Mouse (Mus musculus) testis, adult 2 months (tissue): ENCODE measurements around the gene Sypl. TPM values are rescaled to one million over a fixed set of nuclear protein-coding genes. Genes with fewer than 3 reads are reported as not detected.

ENCODE experiments used
- H3K27ac ChIP-seq: fragments of 200-500 bp; 2 replicates; pipeline ENCODE4 v1.5.1; 2012; ENCODE audit warnings: low read depth, low read length; ENCODE audit not compliant: control insufficient read depth, insufficient read depth
- H3K27me3 ChIP-seq: fragments of 200-500 bp; 2 replicates; pipeline ENCODE4 v1.6.1; 2012; ENCODE audit warnings: mild to moderate bottlenecking, low read length, moderate library complexity; ENCODE audit not compliant: control insufficient read depth, insufficient read depth
- H3K36me3 ChIP-seq: fragments of 200-500 bp; 2 replicates; pipeline ENCODE4 v1.6.1; 2012; ENCODE audit warnings: mild to moderate bottlenecking, low read length; ENCODE audit not compliant: control insufficient read depth, insufficient read depth
- H3K4me1 ChIP-seq: fragments of 200-500 bp; 2 replicates; pipeline ENCODE4 v1.6.1; 2012; ENCODE audit warnings: low read length; ENCODE audit not compliant: control insufficient read depth, insufficient read depth
- H3K4me3 ChIP-seq: fragments of 200-500 bp; 2 replicates; pipeline ENCODE4 v1.5.1; 2012; ENCODE audit warnings: low read depth, mild to moderate bottlenecking, low read length, moderate library complexity, mixed read lengths; ENCODE audit not compliant: control insufficient read depth
- CTCF ChIP-seq: fragments of 200-500 bp; IDR thresholded peaks from 2 replicates; pipeline ENCODE4 v1.5.1; 2012; ENCODE audit warnings: low read depth, mild to moderate bottlenecking, inconsistent platforms, low read length, moderate library complexity; ENCODE audit not compliant: control insufficient read depth, insufficient read depth, insufficient replicate concordance
- POLR2A ChIP-seq: fragments of 200-500 bp; IDR thresholded peaks from 2 replicates; pipeline ENCODE4 v1.6.1; 2012; ENCODE audit warnings: low read depth, mild to moderate bottlenecking, inconsistent platforms, low read length, moderate library complexity; ENCODE audit not compliant: control insufficient read depth
- polyA plus RNA-seq: library from polyadenylated mRNA; depleted of rRNA; stranded (reverse); fragments of >200 nt; gene quantifications from 2 replicates; pipeline ENCODE4 v1.2.3, GENCODE M21; 2012; rRNA removed

Sypl gene
- polyA plus RNA-seq = 173 and 221 TPM in 2 replicates

GRCm38 (mm10) chr12:32953596-32954215, at the start of gene Sypl:
Sypl (plus strand) TSS chr12:32953891.
- Histone ChIP-seq H3K36me3 (no peaks in the 10 kb centered on the region), H3K27ac (peak within 1 kb of the TSS; percentile 98), H3K4me1 (no peaks in the 10 kb centered on the region; the same call in 1 of the 2 replicates), H3K4me3 (peak within 1 kb of the TSS; percentile 94), H3K27me3 (no peaks in the 10 kb centered on the region)
- TF ChIP-seq CTCF (no peak), POLR2A (peak; percentile 97)

- H3K36me3 ChIP-seq = no peaks in the 10 kb centered on the region
- H3K4me3 ChIP-seq = no peak overlapping the region
- H3K4me1 ChIP-seq = peaks cover 2% of the 10 kb centered on the region; the same call in 1 of the 2 replicates
- H3K27me3 ChIP-seq = no peaks in the 10 kb centered on the region
- TF ChIP-seq CTCF (no peak), POLR2A (no peak)
- no peak overlapping the region for H3K27ac ChIP-seq
Measured at GRCm38 (mm10) chr12:32909686-32910085, 44.0 kb upstream of the Sypl start.

GRCm38 (mm10) chr12:32910092-32910491, 43.6 kb upstream of the Sypl start:
- Histone ChIP-seq H3K36me3 (no peaks in the 10 kb centered on the region), H3K27ac (no peak overlapping the region), H3K4me3 (no peak overlapping the region; the same call in 1 of the 2 replicates), H3K27me3 (no peaks in the 10 kb centered on the region), H3K4me1 (peaks cover 2% of the 10 kb centered on the region; the same call in 1 of the 2 replicates)
- no peak for TF ChIP-seq POLR2A
- peak; percentile 33; the same call in 1 of the 2 replicates for TF ChIP-seq CTCF

- peak overlapping the region; percentile 45 for H3K4me3 ChIP-seq
Measured at GRCm38 (mm10) chr12:32910560-32911194, 43.0 kb upstream of the Sypl start.

GRCm38 (mm10) chr12:32911569-32911968, 42.1 kb upstream of the Sypl start:
- Histone ChIP-seq H3K4me1 (peaks cover 2% of the 10 kb centered on the region; the same call in 1 of the 2 replicates), H3K27ac (no peak overlapping the region), H3K27me3 (no peaks in the 10 kb centered on the region), H3K4me3 (no peak overlapping the region), H3K36me3 (no peaks in the 10 kb centered on the region)
- TF ChIP-seq CTCF = no peak
- no peak for TF ChIP-seq POLR2A

More at GRCm38 (mm10) chr12:32910560-32911194, 43.0 kb upstream of the Sypl start:
- Histone ChIP-seq H3K36me3 (no peaks in the 10 kb centered on the region), H3K27me3 (no peaks in the 10 kb centered on the region), H3K4me1 (peaks cover 2% of the 10 kb centered on the region; the same call in 1 of the 2 replicates), H3K27ac (no peak overlapping the region)
- peak; percentile 51; the same call in 1 of the 2 replicates for TF ChIP-seq CTCF
- TF ChIP-seq POLR2A = no peak

- Histone ChIP-seq H3K4me3 (no peak overlapping the region), H3K36me3 (no peaks in the 10 kb centered on the region), H3K4me1 (peaks cover 2% of the 10 kb centered on the region; the same call in 1 of the 2 replicates), H3K27me3 (no peaks in the 10 kb centered on the region), H3K27ac (no peak overlapping the region)
- TF ChIP-seq POLR2A = no peak
- TF ChIP-seq CTCF = no peak
Measured at GRCm38 (mm10) chr12:32912772-32913171, 40.9 kb upstream of the Sypl start.

- no peak overlapping the region for H3K27ac ChIP-seq
- TF ChIP-seq POLR2A (no peak), CTCF (no peak)
- H3K4me1 ChIP-seq = no peaks in the 10 kb centered on the region; the same call in 1 of the 2 replicates
- H3K36me3 ChIP-seq = no peaks in the 10 kb centered on the region
- H3K4me3 ChIP-seq = no peak overlapping the region
- H3K27me3 ChIP-seq = no peaks in the 10 kb centered on the region
Measured at GRCm38 (mm10) chr12:32918683-32919082, 35.0 kb upstream of the Sypl start.
